Mouse (Mus musculus) adipocyte (in vitro differentiated cells): Measurements from ENCODE around the gene Pdrg1.
A peak's percentile ranks its signal among the peaks of the same experiment; 100 is the strongest.

ENCODE experiments used
- DNase-seq: peaks from one replicate; pipeline ENCODE4 v3.0.0-alpha.2; 2016; ENCODE audit warnings: low spot score

The Pdrg1 gene

DNA sequence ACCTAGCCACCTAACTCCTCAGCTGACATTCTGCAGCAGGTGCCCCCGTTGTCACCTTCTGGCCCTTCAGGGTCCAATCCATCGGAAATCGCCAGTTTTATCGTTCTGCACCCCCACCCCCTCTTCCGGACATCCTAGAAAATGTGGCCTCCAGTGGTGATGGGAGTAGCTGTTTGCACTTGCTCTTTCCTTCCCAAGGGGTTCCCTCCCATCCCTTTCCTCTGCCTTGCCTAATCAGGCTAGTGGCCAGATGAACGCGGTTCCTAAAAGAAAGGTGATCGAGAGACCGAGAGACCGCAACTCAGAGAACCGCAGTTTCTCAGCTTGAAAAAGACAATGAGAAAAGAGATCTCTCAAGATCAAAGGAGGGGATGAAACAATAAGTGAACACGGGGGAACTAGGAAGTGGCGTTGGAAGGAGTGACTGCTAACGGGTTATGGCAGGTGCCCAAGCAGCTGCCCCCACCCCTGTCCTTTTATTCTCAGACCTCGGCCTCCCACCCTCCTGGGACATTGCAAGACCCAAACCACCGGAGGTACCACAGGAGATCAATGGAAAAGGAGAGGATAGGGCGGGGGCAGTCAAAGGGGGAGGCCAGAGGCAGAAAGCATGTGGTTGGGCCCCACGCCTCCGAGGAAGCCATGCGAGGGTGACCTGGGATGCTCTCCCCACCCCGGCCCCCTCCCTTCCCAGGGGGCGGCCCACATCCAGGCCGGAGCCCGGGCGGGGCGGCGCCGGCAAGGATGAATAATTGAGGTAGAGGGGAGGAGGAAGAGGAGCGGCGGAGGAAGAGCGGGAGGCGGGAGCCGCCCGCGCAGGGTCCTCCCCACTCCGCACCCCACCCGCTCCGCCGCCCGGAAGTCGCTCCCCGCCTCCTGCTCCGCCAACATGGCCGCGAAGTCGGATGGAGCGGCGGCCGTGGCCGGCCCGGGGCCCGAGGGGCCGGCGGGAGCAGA, 16.2 kb upstream of the Pdrg1 start, which contains the start of gene Xkr7:
TSS of gene Xkr7 (plus strand) at position 727 of the 957 bp plus-strand sequence.
- no peak for DNase-seq

DNA sequence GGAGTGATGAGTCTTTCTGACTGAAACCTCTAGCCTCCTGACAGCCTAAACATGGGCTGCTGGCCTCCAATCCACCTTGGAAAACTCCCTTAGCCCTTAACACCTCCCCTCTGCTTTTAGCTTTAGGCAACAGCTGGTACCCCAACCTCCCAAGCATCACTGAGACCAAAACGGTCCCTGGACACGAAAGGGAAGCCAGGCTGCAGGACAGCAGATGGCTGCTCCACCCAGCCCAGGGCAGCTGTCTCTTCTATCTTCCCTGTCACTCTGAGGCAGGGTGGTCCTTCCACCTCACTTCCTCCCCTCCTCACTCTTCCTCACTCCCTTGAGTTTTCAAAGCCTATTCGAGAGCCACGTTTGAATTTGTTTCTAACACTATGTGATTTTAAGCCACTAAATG, 15.2 kb upstream of the Pdrg1 start:
- no peak for DNase-seq

DNA sequence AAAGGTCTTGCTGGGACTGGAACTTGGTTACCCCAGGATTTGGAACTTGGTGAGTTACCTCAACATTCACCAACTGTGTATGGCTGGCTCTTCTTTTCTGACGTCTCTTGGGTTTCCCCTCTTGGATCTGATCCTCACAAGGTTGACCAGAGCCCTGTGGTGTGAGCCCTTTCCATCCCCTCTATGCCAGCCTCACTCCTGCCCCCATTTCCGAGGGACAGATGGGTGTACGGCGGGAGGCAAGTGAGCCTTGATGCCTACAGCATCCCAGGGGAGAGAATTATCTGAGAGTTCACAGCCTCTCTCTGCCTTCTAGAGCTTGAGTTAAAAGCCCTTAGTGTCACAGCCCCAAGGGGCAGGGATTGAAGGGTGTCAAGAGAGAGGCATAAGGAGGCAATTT, 12.3 kb upstream of the Pdrg1 start:
- DNase-seq: no peak

DNA sequence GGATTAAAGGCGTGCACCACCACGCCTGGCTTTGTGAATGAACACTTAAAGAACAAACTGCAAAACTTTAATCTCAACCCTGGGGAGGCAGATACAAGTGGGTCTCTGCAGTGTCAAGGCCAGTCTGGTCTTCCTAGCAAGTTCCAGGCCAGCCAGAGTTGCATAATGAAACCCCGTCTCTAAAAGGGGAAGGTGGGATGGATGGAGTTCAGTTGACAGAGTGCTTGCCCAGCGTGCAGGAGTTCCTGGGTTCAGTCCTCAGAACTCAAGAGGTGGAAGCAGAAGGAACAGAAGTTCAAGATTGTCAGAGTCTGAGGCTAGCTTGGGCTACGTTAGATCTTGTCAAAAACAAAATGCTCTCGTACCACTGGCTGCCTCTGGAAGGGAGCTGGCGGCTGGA, 10.8 kb upstream of the Pdrg1 start:
- DNase-seq: no peak

DNA sequence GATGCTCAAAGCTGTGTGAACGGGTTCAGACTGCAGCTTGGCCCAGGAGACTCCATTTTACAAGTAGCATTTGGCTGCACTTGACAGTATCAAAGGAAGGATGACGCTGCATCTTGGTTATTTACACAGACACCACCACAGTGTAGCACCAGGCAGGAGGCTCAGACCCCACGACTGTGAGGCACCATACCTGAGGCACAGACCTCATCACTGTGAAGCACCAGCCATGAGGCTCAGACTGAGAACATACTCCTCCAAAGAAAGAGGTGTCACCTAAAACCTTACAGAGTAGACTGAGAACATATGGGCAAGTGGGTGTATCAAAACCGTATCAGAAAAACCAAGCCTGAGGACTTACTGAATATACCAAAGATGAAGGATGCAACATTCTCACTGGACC, 7.6 kb upstream of the Pdrg1 start:
- DNase-seq: no peak

DNA sequence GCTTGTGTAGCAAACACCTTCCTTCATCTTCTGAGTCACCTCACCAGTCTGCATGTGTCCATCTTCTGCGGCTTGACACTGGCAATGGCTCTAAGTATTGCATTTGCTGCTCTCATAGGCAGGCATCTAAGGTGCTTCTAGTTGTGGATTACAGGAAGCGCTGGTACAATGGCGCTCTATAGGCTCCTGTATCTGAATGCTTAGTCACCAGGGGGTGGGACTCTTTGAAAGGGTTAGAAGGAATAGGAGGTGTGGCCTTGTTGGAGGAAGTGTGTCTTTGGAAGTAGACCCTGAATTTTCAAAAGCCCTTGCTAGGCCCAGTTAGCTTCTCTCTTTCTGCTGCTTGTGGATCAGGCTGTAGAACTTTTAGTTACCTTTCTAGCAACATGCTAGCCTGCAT, 5.9 kb upstream of the Pdrg1 start:
- DNase-seq: no peak

DNA sequence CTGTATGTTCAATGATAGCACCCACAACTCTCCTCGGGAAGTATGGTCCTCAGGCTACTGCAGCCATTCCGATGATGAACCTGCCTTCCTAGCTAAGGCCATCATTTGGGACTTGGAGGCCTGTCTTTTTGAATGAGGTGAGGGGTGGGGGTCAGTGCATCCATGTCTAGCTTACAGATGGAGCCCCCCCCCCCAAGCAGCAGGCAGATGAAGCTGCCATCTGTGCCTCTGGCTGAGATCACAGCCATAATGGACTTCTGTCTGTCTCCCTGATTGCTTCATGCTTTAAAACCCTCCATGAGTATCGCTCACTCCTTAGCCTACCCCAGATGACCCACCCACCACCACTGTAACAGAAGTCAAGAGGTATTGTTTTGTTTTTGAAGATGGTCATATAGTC, 4.1 kb upstream of the Pdrg1 start:
- DNase-seq: no peak

DNA sequence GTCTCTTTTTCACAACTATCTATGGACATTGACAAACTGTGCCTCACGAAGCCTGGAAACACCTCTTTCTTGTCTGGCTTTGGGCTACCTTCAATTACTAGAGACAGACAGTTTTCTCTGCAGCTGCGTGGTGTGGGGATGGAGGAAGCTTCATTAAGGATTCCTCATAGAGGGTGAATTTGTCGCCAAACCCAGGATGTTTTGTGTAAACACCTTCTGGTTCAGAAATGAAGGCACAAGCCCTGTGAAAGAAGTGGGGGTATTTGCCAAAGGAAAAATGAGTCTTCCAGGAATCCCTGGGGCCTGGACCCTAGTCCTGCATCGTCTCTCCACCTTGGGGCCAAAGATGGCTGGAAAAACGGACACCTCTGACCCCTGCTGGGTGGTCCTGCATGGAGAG, 1.6 kb upstream of the Pdrg1 start:
- DNase-seq: no peak

DNA sequence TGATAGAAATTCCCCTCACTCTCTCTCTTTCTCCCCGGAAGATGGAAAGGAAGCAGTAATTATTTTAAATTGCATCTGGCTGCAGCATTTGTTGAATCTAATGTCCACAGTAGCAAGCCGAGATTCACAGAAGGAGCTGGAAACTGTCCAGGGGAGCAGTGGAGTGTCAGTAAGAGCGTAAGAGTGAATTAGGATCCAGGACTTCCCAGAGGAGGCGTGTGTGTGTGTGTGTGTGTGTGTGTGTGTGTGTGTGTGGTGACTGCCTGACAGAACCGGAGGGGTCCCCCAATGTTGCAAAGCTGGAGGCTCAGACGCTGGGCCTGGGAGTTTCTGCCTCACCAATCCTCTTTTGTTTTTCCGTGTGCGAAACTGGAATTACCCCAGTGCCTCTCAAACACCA, 577 bp upstream of the Pdrg1 start:
- no peak for DNase-seq

DNA sequence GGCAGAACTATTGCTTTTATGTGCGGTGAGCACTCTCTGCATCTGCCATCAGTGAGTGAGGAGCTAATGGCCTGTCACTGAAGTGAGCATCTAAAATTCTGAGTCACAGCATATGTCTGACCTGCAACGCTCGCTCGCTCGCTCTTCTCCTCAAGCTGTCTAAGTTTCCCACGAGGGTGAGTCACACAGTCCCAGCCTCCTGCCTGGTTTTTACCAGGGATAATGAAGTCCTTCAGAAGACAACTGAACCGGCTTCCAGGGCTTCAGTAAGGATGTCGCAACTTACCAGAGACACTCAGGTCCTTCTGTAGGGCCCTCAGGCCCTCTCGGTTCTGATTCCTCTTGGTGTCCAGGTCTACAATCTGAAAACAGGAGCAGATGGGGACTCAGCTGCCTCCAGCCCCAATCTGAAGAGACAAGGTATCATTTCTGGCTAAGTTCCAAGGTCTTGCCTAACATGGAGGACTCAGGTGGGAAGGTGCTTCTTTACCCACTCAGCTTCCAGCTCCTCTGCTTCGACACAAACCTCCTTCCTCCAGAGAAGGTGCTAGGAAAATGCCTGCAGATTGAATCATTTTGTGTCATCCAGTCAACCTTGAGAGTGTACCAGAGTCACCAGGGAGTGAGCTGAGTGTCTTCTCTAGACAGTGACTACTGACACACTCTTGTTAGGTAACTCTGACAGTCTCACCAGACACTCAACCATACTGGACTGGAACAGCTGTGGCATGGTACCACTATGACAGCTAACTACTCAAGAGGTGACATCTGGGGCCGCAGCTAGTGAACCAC, 1.3 kb downstream of the Pdrg1 start:
- peak; percentile 13 for DNase-seq

DNA sequence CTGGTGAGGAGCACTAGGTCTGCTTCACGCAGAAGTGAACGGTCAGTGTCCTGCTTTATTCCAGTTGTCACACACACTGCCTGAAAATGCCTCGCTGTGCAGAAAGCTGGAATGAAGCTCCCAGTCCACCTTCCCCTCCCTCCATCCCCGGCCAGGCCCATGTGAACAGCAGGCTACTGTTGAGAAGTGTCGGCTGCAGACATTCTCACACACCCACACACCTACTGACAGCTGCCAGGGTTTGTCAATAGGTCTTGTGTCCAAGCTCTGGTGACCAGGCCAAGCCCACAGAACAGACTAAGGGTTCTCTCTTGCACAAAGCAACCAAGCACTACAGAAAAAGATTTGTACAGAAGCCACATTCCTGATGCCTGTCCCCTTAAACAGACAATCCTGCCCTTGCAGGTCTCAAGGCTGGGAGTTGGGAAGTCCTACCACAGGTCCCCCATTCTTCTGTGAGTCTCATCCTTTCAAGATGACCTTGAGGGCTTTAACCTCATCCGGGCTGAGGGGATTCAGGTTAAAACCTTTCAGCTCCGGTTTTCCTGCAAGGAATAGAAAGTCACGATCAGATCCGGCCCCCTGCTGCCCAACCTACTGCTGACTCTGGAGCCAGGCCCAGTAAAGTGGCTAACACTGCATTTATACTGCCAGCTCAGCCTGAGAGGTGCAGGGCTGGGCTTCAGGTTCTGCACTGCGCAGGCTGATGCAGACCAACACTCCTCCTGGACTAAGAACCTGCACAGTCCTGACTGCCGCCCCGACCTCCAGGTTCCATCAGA, 5.8 kb downstream of the Pdrg1 start:
- DNase-seq: peak; percentile 32

DNA sequence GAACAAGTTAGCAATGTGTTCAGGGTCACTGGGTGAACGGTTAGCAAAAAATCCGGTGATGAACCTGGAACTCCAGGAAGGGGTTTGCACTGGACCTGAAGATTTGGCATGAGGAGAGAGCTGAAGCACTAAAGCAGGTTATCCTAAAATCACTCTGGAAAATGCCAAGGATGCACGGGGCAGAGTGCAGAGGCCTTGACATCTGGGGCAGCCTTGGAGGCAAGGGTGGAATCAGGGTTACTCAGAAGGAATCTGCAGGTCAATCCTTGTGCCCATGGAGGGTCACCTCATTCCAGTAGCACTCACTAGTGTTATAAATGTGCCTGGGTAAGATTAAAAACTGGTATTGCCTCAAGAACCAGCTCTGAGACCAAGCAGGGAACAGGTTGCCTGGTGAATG, 9.2 kb downstream of the Pdrg1 start:
- DNase-seq: no peak

DNA sequence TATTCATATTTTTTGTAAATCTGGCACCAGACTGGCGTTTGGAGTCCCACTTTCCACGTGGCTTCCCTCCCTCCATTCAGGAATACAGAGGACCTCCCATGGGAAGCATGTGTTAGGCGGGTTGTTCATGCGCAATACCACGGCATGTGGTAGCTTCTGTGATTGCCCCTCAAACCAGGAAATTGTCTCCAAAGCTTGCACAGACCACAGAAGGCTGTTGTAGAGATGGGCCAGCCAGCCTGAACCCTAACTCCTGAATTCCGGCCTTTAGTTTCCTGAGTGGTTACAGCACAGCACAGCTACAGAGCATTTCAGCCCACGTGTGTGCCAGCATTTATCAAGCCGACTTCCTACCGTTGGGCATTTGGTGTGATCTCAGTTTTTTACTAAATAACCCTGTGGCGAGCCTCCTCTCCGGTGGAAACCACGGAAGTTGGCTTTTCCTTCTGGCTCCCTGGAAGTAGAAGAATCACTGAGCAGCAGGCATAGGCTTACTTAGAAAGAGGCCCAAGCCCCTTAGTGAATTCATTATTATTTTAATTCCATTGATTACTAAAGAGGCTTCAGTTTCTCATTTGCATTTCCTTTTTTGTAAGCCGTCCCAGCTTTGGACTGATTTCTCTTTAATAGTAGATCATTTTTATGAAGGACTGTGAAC, 11.4 kb downstream of the Pdrg1 start:
- no peak for DNase-seq

DNA sequence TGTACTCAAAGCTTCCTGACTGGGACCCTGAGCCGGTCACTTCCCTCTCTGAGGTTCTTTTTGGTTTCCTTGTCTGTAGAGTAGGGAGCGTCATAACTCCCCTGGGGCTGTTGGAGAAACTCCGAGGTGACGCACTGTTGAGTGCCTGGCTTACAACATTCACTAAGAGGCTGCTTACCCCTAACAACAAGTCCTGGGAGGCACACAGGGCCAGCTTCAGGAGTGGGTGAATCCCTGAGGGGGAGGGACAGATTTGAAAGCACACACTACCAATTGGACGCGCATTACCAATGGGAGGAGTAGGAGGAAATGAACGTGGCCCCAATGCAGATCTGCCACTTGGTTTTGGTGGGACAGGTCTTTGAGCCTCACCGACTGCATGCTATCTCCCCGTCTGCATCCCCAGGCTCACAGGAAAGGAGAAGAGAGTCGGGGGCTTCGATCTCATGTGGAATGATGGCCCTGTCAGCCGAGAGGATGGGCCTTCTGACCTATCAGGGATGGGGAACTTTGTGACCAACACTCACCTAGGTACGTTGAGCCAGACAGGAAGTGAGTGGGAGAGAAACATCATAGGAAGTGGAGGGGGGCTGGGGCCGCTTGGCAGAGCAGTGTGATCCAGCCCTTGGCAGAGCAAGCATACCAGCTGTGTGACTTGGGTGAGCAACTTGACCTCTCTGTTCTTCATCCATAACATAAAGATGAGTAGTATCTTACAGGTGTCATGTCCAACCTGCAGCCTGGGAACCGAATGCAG, 12.6 kb downstream of the Pdrg1 start:
- no peak for DNase-seq

DNA sequence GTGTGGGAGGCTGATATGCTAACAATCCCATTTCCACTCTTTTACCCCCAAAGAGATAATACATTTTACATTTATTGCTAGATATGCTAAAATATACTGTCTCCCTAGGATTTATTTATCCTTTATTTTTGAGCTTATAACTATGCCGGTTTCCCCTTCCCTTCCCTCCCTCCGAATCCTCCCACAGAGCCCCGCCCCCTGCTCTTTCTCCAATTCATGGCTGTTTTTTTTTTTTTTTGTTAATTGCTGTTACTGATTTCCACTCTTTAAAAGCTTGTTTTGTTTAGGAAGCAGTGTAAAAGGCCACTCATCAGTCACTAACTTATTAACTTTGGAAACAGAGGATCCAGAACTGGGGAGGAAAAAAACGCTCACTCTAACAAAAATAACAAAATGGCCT, 18.2 kb downstream of the Pdrg1 start:
- no peak for DNase-seq

DNA sequence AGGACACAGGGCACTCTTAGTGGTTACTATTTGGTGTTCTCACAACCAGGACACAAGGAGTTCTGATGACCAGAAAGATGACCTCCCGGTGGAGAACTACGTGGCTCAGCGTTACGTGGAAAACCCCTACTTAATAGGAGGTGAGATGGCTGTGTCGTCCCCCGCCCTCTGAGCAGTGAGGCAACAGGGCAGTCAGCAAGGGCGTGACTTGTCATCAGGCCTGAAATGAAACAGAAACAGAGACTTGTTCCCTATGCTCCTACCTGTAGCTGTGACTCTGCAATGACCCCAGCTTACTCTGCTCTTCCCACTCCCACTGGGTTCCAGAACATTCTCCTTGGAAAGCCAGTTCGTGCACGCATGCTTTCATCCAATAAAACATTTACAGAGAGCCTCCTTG, 23.7 kb downstream of the Pdrg1 start:
- DNase-seq: no peak

DNA sequence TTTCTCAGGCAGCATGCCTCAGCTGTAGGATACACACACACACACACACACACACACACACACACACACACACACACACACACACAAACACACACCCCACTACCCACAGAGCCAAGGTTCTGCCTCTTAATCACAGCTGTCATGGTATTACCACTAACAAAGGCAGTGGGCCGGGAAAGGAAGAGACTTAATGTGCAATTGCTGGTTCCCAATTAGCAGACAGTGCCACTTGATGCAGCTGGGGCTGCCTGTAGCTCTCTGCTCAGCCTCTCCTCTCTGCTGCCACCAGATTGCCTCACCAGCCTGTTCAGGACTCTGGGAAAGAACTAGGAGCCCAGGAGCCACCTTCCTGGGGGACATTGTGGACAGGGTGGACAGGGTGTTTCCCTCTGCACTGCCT, 29.6 kb downstream of the Pdrg1 start:
- DNase-seq: no peak

DNA sequence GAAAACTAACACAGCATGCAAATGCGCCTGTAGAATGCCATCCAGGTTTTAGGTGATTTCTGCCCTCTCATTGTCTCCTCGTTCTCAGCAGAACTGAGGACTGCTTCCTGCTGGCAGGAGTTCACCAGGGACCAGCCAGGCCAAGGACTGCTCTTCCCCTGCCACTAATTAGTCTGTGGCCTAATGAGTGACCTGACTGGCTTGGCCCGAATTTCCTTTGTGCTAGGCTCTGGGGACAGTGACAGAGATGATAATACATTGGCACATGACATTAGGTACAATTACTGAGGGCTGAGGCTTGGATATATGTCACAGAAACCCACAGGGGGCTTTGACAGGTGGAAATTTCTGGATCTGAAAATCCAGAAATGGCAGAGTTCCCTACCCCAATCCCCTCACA, 38.2 kb downstream of the Pdrg1 start:
- no peak for DNase-seq

DNA sequence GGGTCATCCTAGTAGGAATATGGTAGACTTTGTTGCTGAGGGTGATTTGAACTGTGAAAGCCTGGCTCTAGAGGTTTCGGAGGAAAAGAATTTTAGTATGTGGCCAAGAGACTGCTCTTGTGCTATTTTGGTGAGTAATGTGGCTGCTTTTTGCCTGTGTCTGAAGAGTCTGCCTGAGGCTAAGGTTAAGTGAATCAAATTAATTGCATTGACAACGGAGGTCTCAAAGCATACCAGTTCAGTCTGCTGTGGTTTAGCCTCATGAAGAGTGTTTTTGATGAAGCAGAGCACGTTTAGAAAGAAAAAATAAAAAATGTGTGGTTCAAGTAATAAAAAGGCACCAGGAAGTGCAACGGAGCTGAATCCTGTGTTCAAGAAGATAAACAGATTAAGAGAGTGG, 49.7 kb downstream of the Pdrg1 start:
- DNase-seq: no peak

DNA sequence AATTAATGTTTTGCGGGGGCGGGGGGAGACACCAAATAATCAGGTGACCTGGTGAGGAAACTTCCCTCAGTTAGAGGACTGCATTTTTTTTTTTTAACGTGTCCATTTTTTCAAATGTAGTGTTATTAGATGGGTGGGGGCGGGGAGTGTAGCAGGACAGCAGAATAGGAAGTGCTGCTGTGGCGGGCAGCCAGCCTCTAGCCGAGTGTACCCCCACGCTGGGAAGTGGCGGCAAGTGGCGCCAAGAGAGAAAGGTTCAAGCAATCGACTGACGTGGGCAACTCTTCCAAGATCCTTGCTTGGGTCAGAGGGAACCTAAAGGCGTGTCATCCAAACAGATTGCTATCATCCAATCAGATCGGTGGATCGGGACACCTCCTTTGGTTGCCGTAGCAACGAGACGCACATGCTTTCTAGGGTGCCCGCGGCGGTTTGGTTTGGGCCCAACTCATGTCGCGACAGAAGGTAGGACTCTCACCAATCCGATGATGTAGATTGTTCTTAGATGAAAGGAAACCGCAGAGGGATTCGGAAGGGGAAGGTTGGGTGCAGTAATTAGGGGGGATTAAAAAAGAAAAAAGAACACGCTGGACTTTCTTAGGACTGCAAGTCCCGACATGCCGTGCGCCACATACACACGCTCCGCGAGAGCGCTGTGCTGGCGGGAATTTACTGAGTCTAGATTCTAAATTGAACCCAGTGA, 53.0 kb downstream of the Pdrg1 start, which contains the start of gene Ttll9:
TSS of gene Ttll9 (plus strand) at position 395 of the 703 bp plus-strand sequence.
- DNase-seq: no peak
